Mouse (Mus musculus): ENCODE data around the gene Dgcr8. TPM values are rescaled to one million over a fixed set of nuclear protein-coding genes. Genes with fewer than 3 reads are reported as not detected.
"Not testable (repeated sequence)": the region's sequence is repeated elsewhere in the genome, so short reads cannot be mapped to it uniquely, and the experiment has no call there.

Dgcr8 gene
- 10 to 100 TPM; 12.7 to 14.6 TPM for total RNA-seq (2021)

- intact Hi-C loops (cut with DNase I) = loop anchor here (2.0 kb wide), 1 partner anchor 40 kb away; the partner anchor contains the start of genes Ranbp1 and Trmt2a
- peak; percentile 96 to 97 for DNase-seq
These were observed at the start of gene Dgcr8 for GRCm38 (mm10) chr16:18289067-18289588. Dgcr8 (minus strand) TSS chr16:18289246.

- DNase-seq = no peak
- intact Hi-C loops (cut with DNase I) = no loop called here
These were observed 48.2 kb upstream of the Dgcr8 start for GRCm38 (mm10) chr16:18337261-18337660.

GRCm38 (mm10) chr16:18335981-18336380 lies 46.9 kb upstream of the Dgcr8 start:
- intact Hi-C loops (cut with DNase I) = no loop called here
- peak in 1 of 2 experiments; percentile 31 for DNase-seq

GRCm38 (mm10) chr16:18333976-18334375 lies 44.9 kb upstream of the Dgcr8 start:
- intact Hi-C loops (cut with DNase I) = no loop called here
- DNase-seq = peak; percentile 45 to 50

GRCm38 (mm10) chr16:18328524-18328923 lies 39.5 kb upstream of the Dgcr8 start:
- intact Hi-C loops (cut with DNase I) = no loop called here
- DNase-seq = no peak

- intact Hi-C loops (cut with DNase I) = no loop called here
- no peak for DNase-seq
These were observed 38.9 kb upstream of the Dgcr8 start for GRCm38 (mm10) chr16:18327936-18328335.

GRCm38 (mm10) chr16:18325741-18326140 lies 36.7 kb upstream of the Dgcr8 start:
- intact Hi-C loops (cut with DNase I) = no loop called here
- DNase-seq = no peak

GRCm38 (mm10) chr16:18324031-18324430 lies 35.0 kb upstream of the Dgcr8 start:
- DNase-seq = no peak
- intact Hi-C loops (cut with DNase I) = no loop called here

- intact Hi-C loops (cut with DNase I) = no loop called here
- DNase-seq = no peak
These were observed 34.4 kb upstream of the Dgcr8 start for GRCm38 (mm10) chr16:18323460-18323859.

GRCm38 (mm10) chr16:18321443-18321842 lies 32.4 kb upstream of the Dgcr8 start:
- no peak for DNase-seq
- intact Hi-C loops (cut with DNase I) = no loop called here

- no peak for DNase-seq
- intact Hi-C loops (cut with DNase I) = no loop called here
These were observed 29.9 kb upstream of the Dgcr8 start for GRCm38 (mm10) chr16:18318992-18319391.

GRCm38 (mm10) chr16:18308159-18308558 lies 19.1 kb upstream of the Dgcr8 start:
- DNase-seq = no peak
- intact Hi-C loops (cut with DNase I) = no loop called here

GRCm38 (mm10) chr16:18289614-18290013 lies 568 bp upstream of the Dgcr8 start:
- not testable (repeated sequence) for DNase-seq
- intact Hi-C loops (cut with DNase I) = loop anchor here (2.0 kb wide), 1 partner anchor 41 kb away; the partner anchor contains the start of genes Ranbp1 and Trmt2a

- intact Hi-C loops (cut with DNase I) = loop anchor here (2.0 kb wide), 1 partner anchor 40 kb away; the partner anchor contains the start of genes Ranbp1 and Trmt2a
- no peak for DNase-seq
These were observed 425 bp downstream of the Dgcr8 start for GRCm38 (mm10) chr16:18288581-18289061.

GRCm38 (mm10) chr16:18288166-18288565 lies 880 bp downstream of the Dgcr8 start:
- no peak for DNase-seq
- intact Hi-C loops (cut with DNase I) = loop anchor here (2.0 kb wide), 1 partner anchor 39 kb away; the partner anchor contains the start of genes Ranbp1 and Trmt2a

GRCm38 (mm10) chr16:18275166-18275565 lies 13.9 kb downstream of the Dgcr8 start:
- intact Hi-C loops (cut with DNase I) = no loop called here
- DNase-seq = no peak

GRCm38 (mm10) chr16:18268182-18268581 lies 20.9 kb downstream of the Dgcr8 start:
- DNase-seq = no peak
- intact Hi-C loops (cut with DNase I) = no loop called here

GRCm38 (mm10) chr16:18265024-18265423 lies 24.0 kb downstream of the Dgcr8 start:
- DNase-seq = no peak
- intact Hi-C loops (cut with DNase I) = no loop called here

GRCm38 (mm10) chr16:18258221-18258620 lies 30.8 kb downstream of the Dgcr8 start, which contains the start of gene Gm49776:
Gm49776 (minus strand) TSS chr16:18258321.
- no peak for DNase-seq
- intact Hi-C loops (cut with DNase I) = no loop called here

- intact Hi-C loops (cut with DNase I) = no loop called here
- no peak for DNase-seq
These were observed 35.2 kb downstream of the Dgcr8 start for GRCm38 (mm10) chr16:18253866-18254265.

- intact Hi-C loops (cut with DNase I) = no loop called here
- no peak for DNase-seq
These were observed 36.3 kb downstream of the Dgcr8 start for GRCm38 (mm10) chr16:18252736-18253135.

Measured in heart, postnatal 36 days (tissue).